Mouse (Mus musculus): ENCODE data around the gene Rnf208. TPM values are rescaled to one million over a fixed set of nuclear protein-coding genes. Genes with fewer than 3 reads are reported as not detected.
A peak's percentile ranks its signal among the peaks of the same experiment; 100 is the strongest.
"Not testable (repeated sequence)": the region's sequence is repeated elsewhere in the genome, so short reads cannot be mapped to it uniquely, and the experiment has no call there.

Gene Rnf208
- polyA plus RNA-seq, 1 experiment from 2014 or later, result 19.8 TPM

DNA sequence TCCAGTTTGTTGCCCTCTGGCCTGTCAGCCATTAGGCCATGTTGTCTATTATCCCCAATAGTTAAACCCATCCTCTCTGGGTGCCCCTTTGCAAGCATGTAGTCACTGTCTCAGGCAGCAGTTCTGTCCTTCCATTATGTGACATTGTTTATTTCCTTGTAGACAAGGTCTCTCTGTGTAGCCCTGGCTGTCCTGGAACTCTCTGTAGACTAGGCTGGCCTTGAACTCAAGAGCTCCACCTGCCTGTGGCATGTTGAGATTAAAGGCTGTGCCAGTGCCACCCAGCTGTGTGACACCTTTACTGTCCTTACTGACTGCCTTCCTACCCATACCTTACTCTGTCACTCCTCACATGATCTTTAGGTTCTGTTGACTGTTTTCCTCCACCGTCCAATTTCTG lies 10.3 kb downstream of the Rnf208 start:
- ATAC-seq (ENCODE audit: low FRiP score, low TSS enrichment), result no peak
- H3K36me3 ChIP-seq (ENCODE audit: control insufficient read depth, insufficient read depth, low read length), result peaks cover 45% of the 10 kb centered on the region
- no peaks in the 10 kb centered on the region for H3K27me3 ChIP-seq (ENCODE audit: control insufficient read depth, insufficient read depth, low read length)
- H3K4me3 ChIP-seq (ENCODE audit: low read length), result no peak overlapping the region
- H3K27ac ChIP-seq (ENCODE audit: low read depth, low read length), result no peak overlapping the region
- no peak overlapping the region for H3K9ac ChIP-seq (ENCODE audit: low read depth, low read length)
- WGBS, result 97% methylated on average over 1 of the region's 1 CpGs
- no peaks in the 10 kb centered on the region for H3K9me3 ChIP-seq (ENCODE audit: control insufficient read depth, low read length)
- H3K4me2 ChIP-seq (replicated peaks; ENCODE audit: low read depth, low read length), result no peak overlapping the region
- peaks cover 12% of the 10 kb centered on the region for H3K4me1 ChIP-seq (ENCODE audit: control insufficient read depth, insufficient read depth, low read length)

GRCm38 (mm10) chr2:25255284-25255779 lies 13.3 kb downstream of the Rnf208 start, which contains the start of gene Tmem203:
Tmem203 (plus strand) TSS chr2:25255439.
- peaks cover 12% of the 10 kb centered on the region for H3K4me1 ChIP-seq (ENCODE audit: control insufficient read depth, insufficient read depth, low read length)

DNA sequence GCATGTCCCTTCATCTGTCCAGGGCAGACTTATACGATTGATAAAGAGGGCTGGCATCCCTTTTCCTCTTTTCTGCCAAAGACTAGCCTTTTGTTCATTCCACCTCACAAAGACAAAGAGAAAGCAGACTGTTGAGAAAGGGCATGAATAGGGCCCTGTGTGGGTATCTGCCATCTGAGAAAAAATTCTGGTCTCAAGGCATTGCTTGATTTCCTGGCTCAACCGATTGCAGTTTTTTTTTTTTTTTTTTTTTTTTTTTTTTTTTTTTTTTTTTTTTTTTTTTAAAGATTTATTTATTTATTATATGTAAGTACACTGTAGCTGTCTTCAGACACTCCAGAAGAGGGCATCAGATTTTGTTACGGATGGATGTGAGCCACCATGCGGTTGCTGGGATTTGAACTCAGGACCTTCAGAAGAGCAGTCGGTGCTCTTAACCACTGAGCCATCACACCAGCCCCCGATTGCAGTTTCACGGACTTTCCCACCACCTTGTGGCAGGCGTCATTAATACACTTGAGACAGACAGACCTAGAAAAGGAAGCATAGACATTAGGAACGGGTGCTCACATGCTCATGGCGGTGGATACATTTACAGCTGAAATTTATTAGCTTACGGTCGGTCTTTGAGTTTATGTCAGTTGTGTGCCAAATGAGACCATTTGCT lies 14.5 kb downstream of the Rnf208 start:
- peak overlapping the region; percentile 95 for H3K4me2 ChIP-seq (replicated peaks; ENCODE audit: low read depth, low read length)
- H3K36me3 ChIP-seq (ENCODE audit: control insufficient read depth, insufficient read depth, low read length); H3K27ac ChIP-seq (ENCODE audit: low read depth, low read length); H3K9me3 ChIP-seq (ENCODE audit: control insufficient read depth, low read length); H3K27me3 ChIP-seq (ENCODE audit: control insufficient read depth, insufficient read depth, low read length); ATAC-seq (ENCODE audit: low FRiP score, low TSS enrichment): not testable (repeated sequence)
- peak overlapping the region; percentile 87 for H3K4me3 ChIP-seq (ENCODE audit: low read length)
- H3K9ac ChIP-seq (ENCODE audit: low read depth, low read length), result peak overlapping the region; percentile 73; the same call in 1 of the 2 replicates
- peaks cover 12% of the 10 kb centered on the region for H3K4me1 ChIP-seq (ENCODE audit: control insufficient read depth, insufficient read depth, low read length)
- WGBS, result 61% methylated on average over 10 of the region's 12 CpGs

More at GRCm38 (mm10) chr2:25255284-25255779, 13.3 kb downstream of the Rnf208 start, which contains the start of gene Tmem203:
- ATAC-seq (ENCODE audit: low FRiP score, low TSS enrichment), result peak; percentile 92
- WGBS, result under 1% methylated on average over 39 of the region's 39 CpGs
- Histone ChIP-seq H3K27me3 (ENCODE audit: control insufficient read depth, insufficient read depth, low read length) (no peaks in the 10 kb centered on the region), H3K9ac (ENCODE audit: low read depth, low read length) (peak within 1 kb of the TSS; percentile 73), H3K9me3 (ENCODE audit: control insufficient read depth, low read length) (no peaks in the 10 kb centered on the region), H3K4me3 (ENCODE audit: low read length) (peak within 1 kb of the TSS; percentile 87), H3K27ac (ENCODE audit: low read depth, low read length) (peak within 1 kb of the TSS; percentile 63), H3K4me2 (replicated peaks; ENCODE audit: low read depth, low read length) (peak within 1 kb of the TSS; percentile 95), H3K36me3 (ENCODE audit: control insufficient read depth, insufficient read depth, low read length) (peaks cover 19% of the 10 kb centered on the region)

- not testable (repeated sequence) for H3K36me3 ChIP-seq (ENCODE audit: control insufficient read depth, insufficient read depth, low read length); ATAC-seq (ENCODE audit: low FRiP score, low TSS enrichment); H3K9ac ChIP-seq (ENCODE audit: low read depth, low read length); H3K4me3 ChIP-seq (ENCODE audit: low read length); H3K9me3 ChIP-seq (ENCODE audit: control insufficient read depth, low read length); H3K27ac ChIP-seq (ENCODE audit: low read depth, low read length); H3K4me2 ChIP-seq (replicated peaks; ENCODE audit: low read depth, low read length); H3K27me3 ChIP-seq (ENCODE audit: control insufficient read depth, insufficient read depth, low read length)
- WGBS, result 87% methylated on average over 5 of the region's 5 CpGs
- H3K4me1 ChIP-seq (ENCODE audit: control insufficient read depth, insufficient read depth, low read length), result peaks cover 12% of the 10 kb centered on the region
These were observed 15.2 kb downstream of the Rnf208 start for GRCm38 (mm10) chr2:25257250-25257649.

DNA sequence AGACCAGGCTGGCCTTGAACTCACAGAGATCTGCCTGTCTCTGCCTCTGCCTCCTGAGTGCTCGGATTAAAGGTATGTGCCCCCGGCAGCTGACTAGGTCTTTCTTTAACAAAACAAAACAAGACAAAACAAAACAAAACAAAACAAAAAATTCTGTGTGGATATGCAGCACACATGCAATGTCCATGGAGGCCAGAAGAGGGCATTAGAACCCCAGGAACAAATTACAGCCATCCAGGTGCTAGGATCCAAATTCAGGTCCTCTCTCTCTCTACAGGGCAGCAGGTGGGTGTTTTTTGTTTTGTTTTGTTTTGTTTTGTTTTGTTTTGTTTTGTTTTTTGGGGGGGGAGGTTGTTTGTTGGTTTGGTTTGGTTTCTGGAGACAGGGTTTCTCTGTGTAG lies 16.8 kb downstream of the Rnf208 start:
- Histone ChIP-seq H3K4me1 (ENCODE audit: control insufficient read depth, insufficient read depth, low read length) (peaks cover 18% of the 10 kb centered on the region), H3K9me3 (ENCODE audit: control insufficient read depth, low read length) (no peaks in the 10 kb centered on the region), H3K27me3 (ENCODE audit: control insufficient read depth, insufficient read depth, low read length) (peaks cover 10% of the 10 kb centered on the region), H3K9ac (ENCODE audit: low read depth, low read length) (no peak overlapping the region), H3K4me3 (ENCODE audit: low read length) (no peak overlapping the region), H3K4me2 (replicated peaks; ENCODE audit: low read depth, low read length) (no peak overlapping the region), H3K36me3 (ENCODE audit: control insufficient read depth, insufficient read depth, low read length) (no peaks in the 10 kb centered on the region), H3K27ac (ENCODE audit: low read depth, low read length) (no peak overlapping the region)
- WGBS, result 64% methylated on average over 2 of the region's 2 CpGs
- ATAC-seq (ENCODE audit: low FRiP score, low TSS enrichment), result no peak

DNA sequence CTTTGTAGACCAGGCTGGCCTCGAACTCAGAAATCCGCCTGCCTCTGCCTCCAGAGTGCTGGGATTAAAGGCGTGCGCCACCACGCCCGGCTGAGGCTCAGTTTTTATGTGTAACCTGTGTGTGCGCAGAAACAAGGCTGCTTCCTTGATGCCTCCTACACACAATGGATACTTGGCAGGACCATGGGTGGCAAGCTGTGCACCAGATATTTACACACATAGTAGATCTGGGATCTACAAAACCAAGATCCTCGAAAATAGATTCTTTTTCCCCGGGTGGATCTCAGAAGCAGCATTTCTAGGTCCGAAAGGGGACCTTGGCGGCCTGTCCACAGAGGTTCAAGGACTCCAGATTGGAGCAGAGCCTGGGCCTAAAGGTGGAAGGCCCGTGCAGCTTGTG lies 19.8 kb downstream of the Rnf208 start:
- H3K9ac ChIP-seq (ENCODE audit: low read depth, low read length), result peak overlapping the region; percentile 37; the same call in 1 of the 2 replicates
- peaks cover 14% of the 10 kb centered on the region for H3K27me3 ChIP-seq (ENCODE audit: control insufficient read depth, insufficient read depth, low read length)
- H3K4me1 ChIP-seq (ENCODE audit: control insufficient read depth, insufficient read depth, low read length), result peaks cover 14% of the 10 kb centered on the region
- no peak overlapping the region; the same call in 1 of the 2 replicates for H3K27ac ChIP-seq (ENCODE audit: low read depth, low read length)
- H3K36me3 ChIP-seq (ENCODE audit: control insufficient read depth, insufficient read depth, low read length), result no peaks in the 10 kb centered on the region
- H3K4me2 ChIP-seq (replicated peaks; ENCODE audit: low read depth, low read length), result peak overlapping the region; percentile 99
- WGBS, result 52% methylated on average over 12 of the region's 12 CpGs
- H3K9me3 ChIP-seq (ENCODE audit: control insufficient read depth, low read length), result no peaks in the 10 kb centered on the region
- no peak; the same call in 1 of the 2 replicates for ATAC-seq (ENCODE audit: low FRiP score, low TSS enrichment)
- H3K4me3 ChIP-seq (ENCODE audit: low read length), result peak overlapping the region; percentile 78

GRCm38 (mm10) chr2:25262291-25262767 lies 20.3 kb downstream of the Rnf208 start, which contains the start of gene Tprn:
Tprn (plus strand) TSS chr2:25262618.
- WGBS, result under 1% methylated on average over 39 of the region's 39 CpGs
- ATAC-seq (ENCODE audit: low FRiP score, low TSS enrichment), result peak; percentile 99
- Histone ChIP-seq H3K27me3 (ENCODE audit: control insufficient read depth, insufficient read depth, low read length) (peaks cover 14% of the 10 kb centered on the region), H3K36me3 (ENCODE audit: control insufficient read depth, insufficient read depth, low read length) (no peaks in the 10 kb centered on the region), H3K4me3 (ENCODE audit: low read length) (peak within 1 kb of the TSS; percentile 78), H3K9ac (ENCODE audit: low read depth, low read length) (peak within 1 kb of the TSS; percentile 66), H3K9me3 (ENCODE audit: control insufficient read depth, low read length) (no peaks in the 10 kb centered on the region), H3K4me1 (ENCODE audit: control insufficient read depth, insufficient read depth, low read length) (peaks cover 14% of the 10 kb centered on the region), H3K4me2 (replicated peaks; ENCODE audit: low read depth, low read length) (peak within 1 kb of the TSS; percentile 99), H3K27ac (ENCODE audit: low read depth, low read length) (no peak within 1 kb of the TSS; the same call in 1 of the 2 replicates)

DNA sequence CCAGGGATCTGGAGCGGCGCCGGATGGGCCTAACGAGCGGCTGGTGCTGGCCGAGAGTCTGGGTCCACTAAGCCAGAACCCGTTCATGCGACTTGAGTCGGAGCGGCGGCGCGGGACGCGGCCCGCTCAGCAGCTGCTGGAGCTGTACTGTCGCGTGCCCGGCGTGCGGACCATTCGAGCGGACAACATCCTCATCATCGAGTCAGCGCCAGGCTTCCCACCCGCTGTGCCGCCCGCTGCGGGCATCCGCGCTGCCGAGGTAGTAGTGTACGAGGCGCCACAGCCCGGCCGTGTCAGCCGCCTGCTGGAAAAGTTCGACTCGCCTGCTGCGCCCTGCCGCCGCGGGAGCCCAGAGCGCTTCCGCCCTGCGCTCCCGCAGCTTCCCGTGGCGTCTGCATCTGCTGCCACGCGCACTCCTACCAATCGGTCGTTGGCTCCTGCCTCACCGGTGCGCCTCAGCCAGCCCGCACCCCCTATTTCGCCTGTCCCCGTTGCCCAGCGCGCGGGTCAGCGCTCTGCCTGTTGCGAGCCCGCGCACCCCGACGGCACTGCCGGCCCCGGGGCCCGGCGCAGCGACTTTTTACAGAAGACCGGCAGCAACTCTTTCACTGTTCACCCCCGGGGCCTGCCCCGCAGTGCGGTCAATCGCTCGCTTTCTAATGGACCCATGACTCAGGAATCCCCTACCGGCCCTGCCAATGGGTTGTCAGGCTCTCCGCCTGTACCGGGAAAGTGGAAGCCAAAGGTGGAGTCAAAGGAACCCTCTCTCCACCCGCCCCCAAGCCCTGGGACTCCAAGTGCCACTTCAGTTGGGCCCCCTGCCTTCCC lies 21.0 kb downstream of the Rnf208 start:
- under 1% methylated on average over 73 of the region's 82 CpGs for WGBS
- no peak overlapping the region for H3K27ac ChIP-seq (ENCODE audit: low read depth, low read length)
- H3K4me1 ChIP-seq (ENCODE audit: control insufficient read depth, insufficient read depth, low read length), result peaks cover 14% of the 10 kb centered on the region

More for the DNA sequence above, 21.0 kb downstream of the Rnf208 start:
- H3K9ac ChIP-seq (ENCODE audit: low read depth, low read length), result peak overlapping the region; percentile 66
- no peaks in the 10 kb centered on the region for H3K36me3 ChIP-seq (ENCODE audit: control insufficient read depth, insufficient read depth, low read length)
- H3K27me3 ChIP-seq (ENCODE audit: control insufficient read depth, insufficient read depth, low read length), result peaks cover 14% of the 10 kb centered on the region
- H3K4me3 ChIP-seq (ENCODE audit: low read length), result peak overlapping the region; percentile 78
- H3K9me3 ChIP-seq (ENCODE audit: control insufficient read depth, low read length), result no peaks in the 10 kb centered on the region
- peak overlapping the region; percentile 99 for H3K4me2 ChIP-seq (replicated peaks; ENCODE audit: low read depth, low read length)
- ATAC-seq (ENCODE audit: low FRiP score, low TSS enrichment), result peak; percentile 16

Measured in kidney, embryonic 14.5 days (tissue).